Mouse (Mus musculus) spleen, adult 2 months (tissue): Measurements from ENCODE around the gene Mn1.

Experiments used
- CTCF ChIP-seq: fragments of 200-500 bp; IDR thresholded peaks from 2 replicates; pipeline ENCODE4 v1.5.1; 2011; ENCODE audit warnings: mild to moderate bottlenecking, inconsistent platforms; ENCODE audit not compliant: insufficient read depth, insufficient read length, insufficient replicate concordance; ENCODE audit errors: extremely low read depth
- POLR2A ChIP-seq: fragments of 200-500 bp; IDR thresholded peaks from 2 replicates; pipeline ENCODE4 v1.6.1; 2011; ENCODE audit warnings: low read depth, low read length, inconsistent platforms

DNA sequence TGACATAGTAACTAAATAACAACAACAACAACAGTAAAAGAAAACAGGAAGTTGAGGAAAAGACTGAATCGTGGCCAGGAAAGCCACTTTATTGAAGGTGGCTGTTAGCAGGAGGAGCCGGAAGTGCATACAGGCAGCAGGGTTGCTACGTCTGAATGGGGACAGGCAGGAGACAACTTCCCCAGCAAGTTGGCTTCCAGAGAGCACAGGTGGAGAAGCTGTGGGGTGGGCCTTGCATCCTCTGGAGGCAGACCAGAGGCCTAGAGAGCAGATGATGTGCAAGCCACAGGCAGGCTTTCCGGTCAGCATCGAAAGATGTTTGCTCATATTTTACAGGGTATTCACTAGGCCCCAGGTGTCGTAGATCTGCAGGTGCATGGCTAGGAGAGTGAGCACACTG, 88.7 kb downstream of the Mn1 start:
- TF ChIP-seq POLR2A (no peak), CTCF (no peak)
